Mouse (Mus musculus): ENCODE measurements around the gene Treml1. TPM values are rescaled to one million over a fixed set of nuclear protein-coding genes. Genes with fewer than 3 reads are reported as not detected.
A peak's percentile ranks its signal among the peaks of the same experiment; 100 is the strongest.

The Treml1 gene
- polyA plus RNA-seq, 1 experiment from 2014 or later, result 2.0 TPM

GRCm38 (mm10) chr17:48363421-48363965 lies 3.8 kb downstream of the Treml1 start:
- H3K4me1 ChIP-seq, result peaks cover 10% of the 10 kb centered on the region
- H3K9me3 ChIP-seq (replicated peaks), result no peaks in the 10 kb centered on the region
- WGBS, result 83% methylated on average over 6 of the region's 6 CpGs
- H3K36me3 ChIP-seq, result no peaks in the 10 kb centered on the region
- H3K27ac ChIP-seq (replicated peaks), result no peak overlapping the region
- no peaks in the 10 kb centered on the region for H3K27me3 ChIP-seq (ENCODE audit: low read depth, poor library complexity, severe bottlenecking)
- no peak overlapping the region for H3K4me3 ChIP-seq
- DNase-seq (ENCODE audit: low spot score), result no peak

DNA sequence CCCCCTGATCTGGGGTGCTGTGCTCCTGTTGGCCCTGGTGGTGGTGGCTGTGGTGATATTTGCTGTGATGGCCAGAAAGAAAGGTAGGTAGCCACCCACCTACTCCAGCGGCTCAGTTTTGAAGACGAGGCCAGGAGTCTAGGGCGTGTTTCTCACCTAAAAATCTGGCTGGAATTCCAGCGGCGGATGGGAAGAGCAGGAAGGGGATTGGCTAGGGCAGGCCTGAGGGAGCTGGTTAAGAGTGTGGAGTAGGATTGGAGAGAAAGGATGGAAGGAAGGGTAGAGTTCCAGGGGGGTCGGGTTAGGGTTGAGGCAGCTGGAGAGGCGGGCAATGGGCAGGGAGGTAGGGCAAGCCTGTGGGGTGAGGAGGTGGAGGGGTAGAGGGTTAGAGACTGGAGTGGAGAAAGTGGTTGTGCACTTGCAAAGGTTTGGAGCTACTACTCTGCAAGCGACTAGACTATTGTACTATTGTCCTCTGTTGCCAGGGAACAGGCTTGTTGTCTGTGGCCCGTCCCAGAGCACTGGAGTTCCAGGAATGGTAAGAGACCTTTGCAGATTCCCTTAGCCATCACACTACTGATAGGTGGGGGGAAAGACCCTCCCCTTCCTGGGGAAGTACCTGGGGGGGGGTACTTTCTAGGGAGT lies 5.9 kb downstream of the Treml1 start:
- Histone ChIP-seq H3K27ac (replicated peaks) (peak overlapping the region; percentile 39; the same call in 1 of the 2 replicates), H3K4me1 (peaks cover 10% of the 10 kb centered on the region), H3K9me3 (replicated peaks) (no peaks in the 10 kb centered on the region), H3K36me3 (no peaks in the 10 kb centered on the region), H3K4me3 (no peak overlapping the region), H3K27me3 (ENCODE audit: low read depth, poor library complexity, severe bottlenecking) (no peaks in the 10 kb centered on the region)
- no peak for DNase-seq (ENCODE audit: low spot score)
- 70% methylated on average over 9 of the region's 9 CpGs for WGBS

GRCm38 (mm10) chr17:48366806-48367205 lies 7.1 kb downstream of the Treml1 start:
- Histone ChIP-seq H3K27me3 (ENCODE audit: low read depth, poor library complexity, severe bottlenecking) (no peaks in the 10 kb centered on the region), H3K27ac (replicated peaks) (no peak overlapping the region), H3K36me3 (no peaks in the 10 kb centered on the region), H3K4me3 (no peak overlapping the region), H3K4me1 (peaks cover 10% of the 10 kb centered on the region), H3K9me3 (replicated peaks) (no peaks in the 10 kb centered on the region)
- WGBS, result 90% methylated on average over 5 of the region's 5 CpGs
- DNase-seq (ENCODE audit: low spot score), result no peak

DNA sequence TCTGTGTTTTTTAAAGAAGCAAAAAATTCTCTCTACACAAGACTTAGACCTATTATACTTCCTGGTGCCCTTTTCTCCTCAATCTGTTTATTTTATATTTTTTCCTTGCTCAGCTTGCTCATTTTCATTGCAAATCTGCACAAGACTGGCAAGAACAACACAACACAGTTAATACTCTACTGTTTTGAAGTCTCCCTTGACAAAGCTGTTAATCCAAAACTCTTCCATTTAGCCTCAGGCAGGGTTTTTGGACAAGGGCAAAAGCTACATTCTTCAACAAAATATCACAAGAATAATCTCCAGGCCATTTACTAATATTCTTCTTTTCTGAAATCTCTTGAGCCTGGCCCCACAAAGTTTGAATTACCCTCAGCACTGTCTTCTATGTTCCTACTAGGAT lies 11.9 kb downstream of the Treml1 start:
- no peak for DNase-seq (ENCODE audit: low spot score)
- H3K27ac ChIP-seq (replicated peaks), result no peak overlapping the region
- H3K9me3 ChIP-seq (replicated peaks), result no peaks in the 10 kb centered on the region
- no peaks in the 10 kb centered on the region for H3K4me1 ChIP-seq
- H3K4me3 ChIP-seq, result no peak overlapping the region
- no peaks in the 10 kb centered on the region for H3K27me3 ChIP-seq (ENCODE audit: low read depth, poor library complexity, severe bottlenecking)
- no peaks in the 10 kb centered on the region for H3K36me3 ChIP-seq

DNA sequence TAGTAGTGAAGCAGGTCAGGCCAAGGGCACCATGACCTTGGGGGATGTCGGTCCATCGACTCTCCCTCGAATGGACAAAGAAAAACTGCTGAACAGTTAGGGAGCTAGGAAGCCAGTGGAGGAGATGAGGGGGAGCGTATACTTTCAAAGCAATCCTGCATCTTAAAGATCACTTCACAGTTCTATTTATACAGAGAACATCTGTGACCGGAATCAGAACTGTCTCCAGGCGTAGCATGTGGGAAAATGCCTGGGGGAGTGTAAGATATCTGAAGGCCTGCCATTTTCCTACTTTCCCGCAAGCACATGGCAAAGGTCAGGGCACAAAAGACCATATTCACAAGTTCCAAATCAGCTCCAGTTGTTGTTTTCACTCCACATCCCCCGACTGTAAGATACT lies 13.3 kb downstream of the Treml1 start:
- Histone ChIP-seq H3K4me3 (no peak overlapping the region), H3K27me3 (ENCODE audit: low read depth, poor library complexity, severe bottlenecking) (no peaks in the 10 kb centered on the region), H3K27ac (replicated peaks) (no peak overlapping the region), H3K4me1 (no peaks in the 10 kb centered on the region), H3K36me3 (no peaks in the 10 kb centered on the region), H3K9me3 (replicated peaks) (no peaks in the 10 kb centered on the region)
- DNase-seq (ENCODE audit: low spot score), result no peak
- WGBS, result 81% methylated on average over 8 of the region's 8 CpGs

GRCm38 (mm10) chr17:48376102-48376501 lies 16.4 kb downstream of the Treml1 start:
- no peak for DNase-seq (ENCODE audit: low spot score)
- Histone ChIP-seq H3K36me3 (no peaks in the 10 kb centered on the region), H3K27me3 (ENCODE audit: low read depth, poor library complexity, severe bottlenecking) (no peaks in the 10 kb centered on the region), H3K27ac (replicated peaks) (no peak overlapping the region), H3K4me1 (no peaks in the 10 kb centered on the region), H3K9me3 (replicated peaks) (no peaks in the 10 kb centered on the region), H3K4me3 (no peak overlapping the region)
- WGBS, result 90% methylated on average over 1 of the region's 1 CpGs

GRCm38 (mm10) chr17:48379050-48379449 lies 19.3 kb downstream of the Treml1 start:
- Histone ChIP-seq H3K4me3 (no peak overlapping the region), H3K36me3 (no peaks in the 10 kb centered on the region), H3K4me1 (no peaks in the 10 kb centered on the region), H3K27me3 (ENCODE audit: low read depth, poor library complexity, severe bottlenecking) (no peaks in the 10 kb centered on the region), H3K27ac (replicated peaks) (no peak overlapping the region), H3K9me3 (replicated peaks) (no peaks in the 10 kb centered on the region)
- no peak for DNase-seq (ENCODE audit: low spot score)

- DNase-seq (ENCODE audit: low spot score), result no peak
- Histone ChIP-seq H3K4me3 (no peak overlapping the region), H3K9me3 (replicated peaks) (no peaks in the 10 kb centered on the region), H3K4me1 (no peaks in the 10 kb centered on the region), H3K27me3 (ENCODE audit: low read depth, poor library complexity, severe bottlenecking) (no peaks in the 10 kb centered on the region), H3K36me3 (peaks cover 53% of the 10 kb centered on the region), H3K27ac (replicated peaks) (no peak overlapping the region)
- 94% methylated on average over 2 of the region's 2 CpGs for WGBS
These were observed 26.2 kb downstream of the Treml1 start for GRCm38 (mm10) chr17:48385786-48386461.

DNA sequence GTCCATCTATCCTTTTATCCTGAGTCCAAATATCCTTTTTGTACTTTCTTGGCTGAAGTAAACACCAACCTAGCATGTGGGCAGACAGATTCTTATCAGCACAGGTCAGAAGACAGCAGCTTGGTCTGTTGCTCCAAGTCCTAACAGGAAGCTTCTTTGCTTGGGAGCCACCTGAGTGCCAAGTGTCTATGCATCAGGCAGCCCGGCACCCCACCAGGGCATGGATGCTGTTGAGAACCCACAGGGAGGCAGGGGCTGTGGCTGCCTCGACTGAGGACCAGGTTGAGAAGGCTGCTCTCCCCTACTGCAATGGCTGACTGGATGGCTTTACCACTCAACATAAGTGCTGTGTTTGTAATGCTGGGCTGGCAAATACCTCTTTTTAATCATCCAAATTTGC lies 28.9 kb downstream of the Treml1 start:
- Histone ChIP-seq H3K36me3 (peaks cover 81% of the 10 kb centered on the region), H3K9me3 (replicated peaks) (no peaks in the 10 kb centered on the region), H3K27ac (replicated peaks) (no peak overlapping the region), H3K4me1 (no peaks in the 10 kb centered on the region), H3K4me3 (no peak overlapping the region), H3K27me3 (ENCODE audit: low read depth, poor library complexity, severe bottlenecking) (no peaks in the 10 kb centered on the region)
- WGBS, result 88% methylated on average over 2 of the region's 2 CpGs
- no peak for DNase-seq (ENCODE audit: low spot score)

GRCm38 (mm10) chr17:48389442-48389841 lies 29.7 kb downstream of the Treml1 start:
- H3K4me3 ChIP-seq, result no peak overlapping the region
- no peaks in the 10 kb centered on the region for H3K9me3 ChIP-seq (replicated peaks)
- peaks cover 88% of the 10 kb centered on the region for H3K36me3 ChIP-seq
- no peak overlapping the region for H3K27ac ChIP-seq (replicated peaks)
- no peaks in the 10 kb centered on the region for H3K27me3 ChIP-seq (ENCODE audit: low read depth, poor library complexity, severe bottlenecking)
- no peak for DNase-seq (ENCODE audit: low spot score)
- H3K4me1 ChIP-seq, result no peaks in the 10 kb centered on the region
- WGBS, result 97% methylated on average over 5 of the region's 5 CpGs

- peaks cover 100% of the 10 kb centered on the region for H3K36me3 ChIP-seq
- no peak for DNase-seq (ENCODE audit: low spot score)
- H3K4me3 ChIP-seq, result no peak overlapping the region
- no peaks in the 10 kb centered on the region for H3K9me3 ChIP-seq (replicated peaks)
- no peaks in the 10 kb centered on the region for H3K4me1 ChIP-seq
- H3K27ac ChIP-seq (replicated peaks), result no peak overlapping the region
- WGBS, result 93% methylated on average over 5 of the region's 5 CpGs
- H3K27me3 ChIP-seq (ENCODE audit: low read depth, poor library complexity, severe bottlenecking), result no peaks in the 10 kb centered on the region
These were observed 31.7 kb downstream of the Treml1 start for GRCm38 (mm10) chr17:48391446-48391845.

- Histone ChIP-seq H3K4me3 (no peak overlapping the region), H3K9me3 (replicated peaks) (no peaks in the 10 kb centered on the region), H3K36me3 (peaks cover 100% of the 10 kb centered on the region), H3K27me3 (ENCODE audit: low read depth, poor library complexity, severe bottlenecking) (no peaks in the 10 kb centered on the region), H3K27ac (replicated peaks) (no peak overlapping the region), H3K4me1 (no peaks in the 10 kb centered on the region)
- DNase-seq (ENCODE audit: low spot score), result no peak
- 91% methylated on average over 3 of the region's 3 CpGs for WGBS
These were observed 32.9 kb downstream of the Treml1 start for GRCm38 (mm10) chr17:48392616-48393015.

DNA sequence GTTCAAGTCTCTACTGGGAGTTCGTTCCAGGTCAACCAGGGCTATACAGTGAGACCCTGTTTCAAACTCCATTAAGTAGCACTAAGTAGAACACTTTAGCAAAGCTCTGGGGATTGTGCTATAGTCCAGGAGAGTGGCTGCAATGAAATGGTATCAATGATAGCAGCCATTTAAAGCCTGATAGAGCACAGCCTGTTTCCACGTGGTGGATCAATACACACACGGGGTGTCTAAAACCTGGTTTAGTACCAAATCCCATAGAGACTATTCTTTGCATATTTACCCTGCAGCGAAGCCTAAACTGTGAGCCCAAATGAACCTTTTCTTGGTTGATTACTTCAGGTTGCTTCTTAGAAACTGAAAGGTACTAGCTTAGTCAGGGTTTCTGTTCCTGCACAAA lies 42.0 kb downstream of the Treml1 start:
- Histone ChIP-seq H3K27me3 (ENCODE audit: low read depth, poor library complexity, severe bottlenecking) (no peaks in the 10 kb centered on the region), H3K27ac (replicated peaks) (no peak overlapping the region), H3K36me3 (peaks cover 42% of the 10 kb centered on the region), H3K4me1 (no peaks in the 10 kb centered on the region), H3K4me3 (no peak overlapping the region), H3K9me3 (replicated peaks) (no peaks in the 10 kb centered on the region)
- no peak for DNase-seq (ENCODE audit: low spot score)
- WGBS, result 87% methylated on average over 4 of the region's 4 CpGs

All from midbrain, embryonic 10.5 days (tissue).